Mouse (Mus musculus): Measurements from ENCODE around the gene Rpl22. TPM values are rescaled to one million over a fixed set of nuclear protein-coding genes. Genes with fewer than 3 reads are reported as not detected.

Rpl22 gene
- total RNA-seq, 1 experiment: 1,458 TPM

DNA sequence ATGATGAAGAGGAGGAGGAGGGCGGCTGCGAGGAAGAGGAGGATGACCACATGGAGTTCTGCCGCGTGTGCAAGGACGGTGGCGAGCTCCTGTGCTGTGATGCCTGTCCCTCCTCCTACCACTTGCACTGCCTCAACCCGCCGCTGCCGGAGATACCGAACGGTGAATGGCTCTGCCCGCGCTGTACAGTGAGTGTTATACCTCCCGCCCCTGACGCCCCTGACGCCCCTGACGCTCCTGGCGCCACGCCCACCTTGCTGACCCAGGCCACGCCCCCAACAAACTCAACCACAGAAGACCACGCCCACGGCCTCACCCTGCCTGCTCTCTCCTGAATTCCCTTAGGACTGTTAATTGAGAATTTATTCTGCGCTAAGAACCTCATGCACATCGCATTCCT is 35.3 kb downstream of the Rpl22 start:
- Histone ChIP-seq H3K4me3 (ENCODE audit: insufficient read depth in 1 of 2, low read depth in 1 of 2, low read length in 2 of 2, poor library complexity in 1 of 2, severe bottlenecking in 1 of 2) (peak overlapping the region; percentile 59 to 67), H3K9ac (ENCODE audit: insufficient read depth, low read depth, low read length, poor library complexity, severe bottlenecking) (peak overlapping the region; percentile 42)

DNA sequence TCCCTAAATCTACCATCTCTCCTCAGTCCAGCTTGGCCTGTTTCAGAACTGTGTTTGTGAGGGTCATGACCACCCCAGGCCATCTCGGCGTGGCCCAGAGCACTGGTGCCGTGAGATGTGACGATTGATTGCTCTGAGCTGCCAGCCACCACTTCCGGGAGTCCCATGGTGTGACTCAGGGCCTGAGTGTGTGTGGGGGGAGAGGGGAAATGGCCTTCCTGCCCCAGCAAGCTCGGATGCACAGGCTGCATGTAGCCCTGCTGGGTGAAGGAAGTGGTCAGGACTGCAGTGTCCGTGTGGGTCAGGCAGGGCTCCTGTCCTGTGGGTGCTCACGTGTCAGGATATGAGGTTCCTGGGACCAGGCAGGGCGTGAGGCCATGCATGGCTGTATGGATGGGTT is 36.6 kb downstream of the Rpl22 start:
- Histone ChIP-seq H3K9ac (ENCODE audit: insufficient read depth, low read depth, low read length, poor library complexity, severe bottlenecking) (no peak overlapping the region), H3K4me3 (ENCODE audit: insufficient read depth in 1 of 2, low read depth in 1 of 2, low read length in 2 of 2, poor library complexity in 1 of 2, severe bottlenecking in 1 of 2) (no peak overlapping the region), H3K9me3 (ENCODE audit: control insufficient read depth, insufficient read depth, low read depth, low read length) (no peaks in the 10 kb centered on the region), H3K27ac (ENCODE audit: insufficient read depth, low read depth, low read length, poor library complexity, severe bottlenecking) (no peak overlapping the region), H3K4me1 (ENCODE audit: control insufficient read depth in 2 of 2, insufficient read depth in 2 of 2, low read length in 2 of 2, poor library complexity in 1 of 2) (peaks cover 6 to 43% of the 10 kb centered on the region in 2 experiments), H3K36me3 (ENCODE audit: control insufficient read depth, insufficient read depth, low read length, poor library complexity, severe bottlenecking) (peaks cover 3% of the 10 kb centered on the region; the same call in 1 of the 2 replicates)
- TF ChIP-seq MAFK (IDR thresholded peaks at IDR 0.05; ENCODE audit: insufficient read depth, low read depth, low read length) (no peak), HCFC1 (IDR thresholded peaks at IDR 0.05; ENCODE audit: borderline replicate concordance, insufficient read depth, low read length) (no peak), ZNF384 (IDR thresholded peaks at IDR 0.05; ENCODE audit: low read depth, low read length) (no peak), ZC3H11A (IDR thresholded peaks at IDR 0.05; ENCODE audit: borderline replicate concordance, low read depth, low read length) (no peak), CHD2 (IDR thresholded peaks at IDR 0.05; ENCODE audit: low read depth, low read length) (no peak)
- in situ Hi-C loops (cut with MboI; ENCODE audit: low sequenced_read_pairs in 2 of 2, unreplicated experiment in 2 of 2): no loop called here
- DNase-seq (ENCODE audit: low read depth, low spot score): no peak

More for the DNA sequence above, 35.3 kb downstream of the Rpl22 start:
- no peak overlapping the region for H3K27ac ChIP-seq (ENCODE audit: insufficient read depth, low read depth, low read length, poor library complexity, severe bottlenecking)
- DNase-seq (ENCODE audit: low read depth, low spot score): peak; percentile 86
- H3K9me3 ChIP-seq (ENCODE audit: control insufficient read depth, insufficient read depth, low read depth, low read length): no peaks in the 10 kb centered on the region
- H3K36me3 ChIP-seq (ENCODE audit: control insufficient read depth, insufficient read depth, low read length, poor library complexity, severe bottlenecking): peaks cover 3% of the 10 kb centered on the region; the same call in 1 of the 2 replicates
- in situ Hi-C loops (cut with MboI; ENCODE audit: low sequenced_read_pairs in 2 of 2, unreplicated experiment in 2 of 2): no loop called here
- TF ChIP-seq MAFK (IDR thresholded peaks at IDR 0.05; ENCODE audit: insufficient read depth, low read depth, low read length): no peak
- TF ChIP-seq HCFC1 (IDR thresholded peaks at IDR 0.05; ENCODE audit: borderline replicate concordance, insufficient read depth, low read length): no peak
- no peak for TF ChIP-seq ZC3H11A (IDR thresholded peaks at IDR 0.05; ENCODE audit: borderline replicate concordance, low read depth, low read length)
- TF ChIP-seq CHD2 (IDR thresholded peaks at IDR 0.05; ENCODE audit: low read depth, low read length): no peak
- TF ChIP-seq ZNF384 (IDR thresholded peaks at IDR 0.05; ENCODE audit: low read depth, low read length): no peak
- H3K4me1 ChIP-seq (ENCODE audit: control insufficient read depth in 2 of 2, insufficient read depth in 2 of 2, low read length in 2 of 2, poor library complexity in 1 of 2): peaks cover 6 to 36% of the 10 kb centered on the region in 2 experiments

DNA sequence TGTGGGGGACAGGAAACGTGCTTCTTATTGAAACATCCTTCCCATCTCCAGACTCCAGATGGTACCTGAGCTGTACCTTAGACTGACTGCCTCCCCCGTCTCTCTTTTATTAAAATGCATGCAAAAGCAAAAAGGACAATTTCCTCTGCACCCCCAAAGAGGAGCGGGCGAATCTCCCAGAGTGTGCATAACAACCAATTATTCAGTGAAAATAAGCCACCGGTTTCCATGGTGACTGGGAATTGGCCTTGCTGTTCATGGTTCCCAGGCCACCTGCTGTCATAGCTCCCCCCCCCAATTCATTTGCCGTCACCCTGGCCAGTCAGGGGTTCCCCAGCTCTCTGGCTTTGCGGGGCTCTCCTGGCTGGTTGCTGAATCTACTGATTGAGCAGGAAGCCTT is 39.7 kb downstream of the Rpl22 start:
- Histone ChIP-seq H3K4me1 (ENCODE audit: control insufficient read depth in 2 of 2, insufficient read depth in 2 of 2, low read length in 2 of 2, poor library complexity in 1 of 2) (peaks cover 9 to 40% of the 10 kb centered on the region in 2 experiments), H3K9me3 (ENCODE audit: control insufficient read depth, insufficient read depth, low read depth, low read length) (no peaks in the 10 kb centered on the region), H3K9ac (ENCODE audit: insufficient read depth, low read depth, low read length, poor library complexity, severe bottlenecking) (no peak overlapping the region), H3K4me3 (ENCODE audit: insufficient read depth in 1 of 2, low read depth in 1 of 2, low read length in 2 of 2, poor library complexity in 1 of 2, severe bottlenecking in 1 of 2) (no peak overlapping the region), H3K27ac (ENCODE audit: insufficient read depth, low read depth, low read length, poor library complexity, severe bottlenecking) (no peak overlapping the region), H3K36me3 (ENCODE audit: control insufficient read depth, insufficient read depth, low read length, poor library complexity, severe bottlenecking) (peaks cover 3% of the 10 kb centered on the region; the same call in 1 of the 2 replicates)
- DNase-seq (ENCODE audit: low read depth, low spot score): no peak
- in situ Hi-C loops (cut with MboI; ENCODE audit: low sequenced_read_pairs in 2 of 2, unreplicated experiment in 2 of 2): no loop called here
- no peak for TF ChIP-seq MAFK (IDR thresholded peaks at IDR 0.05; ENCODE audit: insufficient read depth, low read depth, low read length)

DNA sequence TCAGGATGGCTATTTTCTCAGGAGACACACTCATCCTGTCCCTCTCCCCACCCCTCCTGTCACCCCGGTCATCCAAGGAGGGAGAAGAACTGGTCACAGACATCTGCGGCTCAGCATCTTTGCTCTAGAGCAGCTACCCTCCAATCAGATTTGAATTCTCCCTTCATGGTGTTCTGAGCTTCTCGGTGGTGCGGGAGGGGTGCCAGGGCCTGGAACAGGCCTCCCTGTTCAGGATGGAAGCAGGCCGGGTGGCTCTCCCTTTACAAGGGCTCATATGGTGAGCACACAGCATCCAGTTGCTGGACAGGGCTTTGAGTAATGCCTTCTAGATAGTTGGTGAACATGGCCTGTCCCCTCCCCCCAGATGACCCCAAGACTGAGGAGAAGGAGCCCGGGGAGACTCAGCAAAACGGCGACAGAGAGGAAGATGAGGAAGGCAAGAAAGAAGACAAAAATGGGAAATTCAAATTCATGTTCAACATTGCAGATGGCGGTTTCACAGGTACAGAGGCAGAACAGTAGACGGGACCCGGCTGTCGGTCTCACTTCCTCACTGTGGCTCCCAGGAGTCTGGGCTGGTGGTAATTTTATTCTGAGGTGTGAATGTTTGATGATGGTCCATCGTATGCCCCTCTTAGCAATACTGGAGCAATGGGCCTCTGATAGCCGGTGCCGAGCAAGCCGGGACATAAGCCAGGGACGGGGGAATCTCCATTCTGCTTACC is 57.1 kb downstream of the Rpl22 start:
- Histone ChIP-seq H3K4me3 (ENCODE audit: insufficient read depth in 1 of 2, low read depth in 1 of 2, low read length in 2 of 2, poor library complexity in 1 of 2, severe bottlenecking in 1 of 2) (no peak overlapping the region), H3K9me3 (ENCODE audit: control insufficient read depth, insufficient read depth, low read depth, low read length) (no peaks in the 10 kb centered on the region), H3K9ac (ENCODE audit: insufficient read depth, low read depth, low read length, poor library complexity, severe bottlenecking) (no peak overlapping the region), H3K4me1 (ENCODE audit: control insufficient read depth in 2 of 2, insufficient read depth in 2 of 2, low read length in 2 of 2, poor library complexity in 1 of 2) (peaks cover 0 to 11% of the 10 kb centered on the region in 2 experiments; a peak in 2 of 4 replicates), H3K27ac (ENCODE audit: insufficient read depth, low read depth, low read length, poor library complexity, severe bottlenecking) (no peak overlapping the region), H3K36me3 (ENCODE audit: control insufficient read depth, insufficient read depth, low read length, poor library complexity, severe bottlenecking) (peaks cover 4% of the 10 kb centered on the region; the same call in 1 of the 2 replicates)
- TF ChIP-seq CHD2 (IDR thresholded peaks at IDR 0.05; ENCODE audit: low read depth, low read length) (no peak), HCFC1 (IDR thresholded peaks at IDR 0.05; ENCODE audit: borderline replicate concordance, insufficient read depth, low read length) (no peak), ZC3H11A (IDR thresholded peaks at IDR 0.05; ENCODE audit: borderline replicate concordance, low read depth, low read length) (no peak), ZNF384 (IDR thresholded peaks at IDR 0.05; ENCODE audit: low read depth, low read length) (no peak), MAFK (IDR thresholded peaks at IDR 0.05; ENCODE audit: insufficient read depth, low read depth, low read length) (no peak)
- DNase-seq (ENCODE audit: low read depth, low spot score): no peak
- in situ Hi-C loops (cut with MboI; ENCODE audit: low sequenced_read_pairs in 2 of 2, unreplicated experiment in 2 of 2): no loop called here

Other genes with a start within 250 kb of the Rpl22 start
- gene Tnfrsf25, start 209.8 kb upstream of the Rpl22 start, total RNA-seq (2012; rRNA removed): 3.8 and 5.7 TPM in 2 replicates
- 5.6 and 6.6 TPM in 2 replicates for gene Espn, start 173.4 kb upstream of the Rpl22 start, total RNA-seq (2012; rRNA removed)
- 0.32 and 0.58 TPM in 2 replicates for gene Hes2, start 166.9 kb upstream of the Rpl22 start, total RNA-seq (2012; rRNA removed)
- 38.8 and 51.9 TPM in 2 replicates for gene Acot7, start 147.6 kb upstream of the Rpl22 start, total RNA-seq (2012; rRNA removed)
- 5.1 and 7.2 TPM in 2 replicates for gene Gpr153, start 51.5 kb upstream of the Rpl22 start, total RNA-seq (2012; rRNA removed)
- gene Hes3, start 34.1 kb upstream of the Rpl22 start, total RNA-seq (2012; rRNA removed): 0.58 and 1.1 TPM in 2 replicates
- gene Icmt, start 28.5 kb upstream of the Rpl22 start, total RNA-seq (2012; rRNA removed): 47.7 and 61.4 TPM in 2 replicates
- 4.6 and 9.0 TPM in 2 replicates for gene Rnf207, start 6.7 kb upstream of the Rpl22 start, total RNA-seq (2012; rRNA removed)
- gene Chd5, start 12.9 kb downstream of the Rpl22 start, total RNA-seq (2012; rRNA removed): 3.1 and 5.8 TPM in 2 replicates
- 2.5 and 3.1 TPM in 2 replicates for gene Nphp4, start 151.0 kb downstream of the Rpl22 start, total RNA-seq (2012; rRNA removed)
- 1.6 TPM in 2 replicates for gene Kcnab2, start 152.1 kb downstream of the Rpl22 start, total RNA-seq (2012; rRNA removed)